Comparison of ENCODE assay signal across 9 mouse cellular contexts in the genomic region with DNA sequence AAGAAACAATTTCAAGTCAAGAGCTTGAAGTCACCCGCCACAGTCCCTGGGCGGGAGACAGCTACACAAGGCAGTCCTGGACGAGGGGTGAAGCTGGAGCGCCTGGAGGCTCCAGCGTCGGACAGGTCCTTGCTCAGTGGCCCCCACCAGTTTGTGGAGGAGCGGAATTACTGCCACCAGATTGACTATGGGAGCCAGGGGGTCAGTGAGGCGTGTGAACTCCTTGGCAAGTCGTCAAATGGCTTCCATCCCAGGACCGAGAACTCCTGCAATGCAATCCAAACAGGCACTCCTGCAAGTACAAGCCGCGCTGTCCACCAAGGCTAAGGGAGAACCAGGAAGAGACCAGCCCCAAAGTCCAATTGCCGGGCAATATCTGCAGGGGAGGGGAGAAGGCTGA. TPM values are rescaled to one million over a fixed set of nuclear protein-coding genes. Genes with fewer than 3 reads are reported as not detected.
DNase-seq lines count a peak whose midpoint lies in the region; ATAC-seq and TF ChIP-seq lines count a peak whose summit lies in the region.
"Had no signal": no experiment of that assay in that cellular context is flagged by ENCODE, and none has a peak within 500 bp of the region (broad histone marks: within the 10 kb centered on the region; RNA-seq: fewer than 3 reads in every experiment).

No protein-coding gene starts in this region.

- H3K4me3 ChIP-seq in forebrain, embryonic 10.5 days, result no peak overlapping the region
- H3K4me3 ChIP-seq in forebrain, embryonic 16.5 days (replicated peaks; ENCODE audit: low read length), result no peak overlapping the region
- no peak overlapping the region for H3K4me3 ChIP-seq in liver, adult 2 months (ENCODE audit: insufficient read depth, low read depth, low read length)
- H3K4me3 ChIP-seq in liver, embryonic 11.5 days (ENCODE audit: low read depth, low read length), result no peak overlapping the region
- peak overlapping the region; percentile 35 for H3K4me3 ChIP-seq in cerebellum, adult 2 months (replicated peaks; ENCODE audit: insufficient read depth, low read depth, low read length)
- H3K4me3 ChIP-seq: limb, embryonic 15.5 days had no signal

- no peak for TF ChIP-seq CTCF in liver, adult 2 months (IDR thresholded peaks at IDR 0.05; ENCODE audit: low read depth, low read length)
- TF ChIP-seq CTCF in cerebellum, adult 2 months (IDR thresholded peaks at IDR 0.05; ENCODE audit: borderline replicate concordance, insufficient read depth, low read depth, low read length), result no peak

- no peak for TF ChIP-seq POLR2A in liver, adult 2 months (IDR thresholded peaks at IDR 0.05; ENCODE audit: extremely low read depth, insufficient read depth, low read length)
- TF ChIP-seq POLR2A in cerebellum, adult 2 months (IDR thresholded peaks at IDR 0.05; ENCODE audit: borderline replicate concordance, insufficient read depth, low read length), result no peak

- DNase-seq in forebrain, embryonic 10.5 days (ENCODE audit: extremely low spot score, low spot score), result no peak
- DNase-seq in liver, adult 2 months (ENCODE audit: extremely low read depth, low read depth, low spot score), result peak; percentile 14
- DNase-seq in liver, embryonic 11.5 days (ENCODE audit: low spot score), result no peak
- DNase-seq in cerebellum, adult 2 months, result peak; percentile 77 to 82
- DNase-seq in kidney, postnatal 36 days, result peak; percentile 86 to 90
- no peak for DNase-seq in thymus, postnatal 25 days

- 0 out of 2 replicates have a peak overlapping the region, but pooled peaks have one; percentile 8 for H3K27ac ChIP-seq in forebrain, embryonic 10.5 days
- no peak overlapping the region for H3K27ac ChIP-seq in forebrain, embryonic 16.5 days (ENCODE audit: low read length)
- H3K27ac ChIP-seq in liver, adult 2 months (replicated peaks; ENCODE audit: insufficient read depth, low read depth, low read length), result no peak overlapping the region
- no peak overlapping the region for H3K27ac ChIP-seq in liver, embryonic 11.5 days (ENCODE audit: low read depth, low read length)
- H3K27ac ChIP-seq in cerebellum, adult 2 months (ENCODE audit: insufficient read depth, low read length), result no peak overlapping the region
- H3K27ac ChIP-seq: limb, embryonic 15.5 days had no signal

- 0 out of 2 replicates have a peak, but pooled peaks cover 5% of the 10 kb centered on the region for H3K9me3 ChIP-seq in forebrain, embryonic 10.5 days
- no peaks in the 10 kb centered on the region for H3K9me3 ChIP-seq in forebrain, embryonic 16.5 days (ENCODE audit: control insufficient read depth, low read length)
- 0 out of 2 replicates have a peak, but pooled peaks cover 2% of the 10 kb centered on the region for H3K9me3 ChIP-seq in liver, embryonic 11.5 days (ENCODE audit: control insufficient read depth, low read length)
- H3K9me3 ChIP-seq: limb, embryonic 15.5 days had no signal

- H3K79me2 ChIP-seq in liver, adult 2 months (ENCODE audit: control insufficient read depth, insufficient read depth, low read length), result no peaks in the 10 kb centered on the region

- H3K9ac ChIP-seq in forebrain, embryonic 16.5 days (replicated peaks; ENCODE audit: low read depth, low read length), result no peak overlapping the region
- H3K9ac ChIP-seq in liver, adult 2 months (ENCODE audit: low read depth, low read length), result no peak overlapping the region
- H3K9ac ChIP-seq in liver, embryonic 11.5 days (ENCODE audit: low read depth, low read length), result no peak overlapping the region
- H3K9ac ChIP-seq: limb, embryonic 15.5 days had no signal

- ATAC-seq in forebrain, embryonic 16.5 days, result no peak
- ATAC-seq in liver, embryonic 11.5 days (replicated peaks; ENCODE audit: low FRiP score), result no peak
- ATAC-seq in activated CD4-positive, CD25-positive, alpha-beta regulatory T cell, adult 4 months, result no peak

- H3K4me2 ChIP-seq in forebrain, embryonic 16.5 days (ENCODE audit: low read length), result no peak overlapping the region
- H3K4me2 ChIP-seq in liver, embryonic 11.5 days, result no peak overlapping the region
- H3K4me2 ChIP-seq: limb, embryonic 15.5 days had no signal

- WGBS in forebrain, embryonic 10.5 days, result 70% methylated on average over 13 of the region's 13 CpGs
- WGBS in forebrain, embryonic 16.5 days, result 43% methylated on average over 13 of the region's 13 CpGs
- WGBS in liver, adult 2 months, result 42% methylated on average over 13 of the region's 13 CpGs
- 68% methylated on average over 13 of the region's 13 CpGs for WGBS in liver, embryonic 11.5 days
- WGBS in cerebellum, adult 2 months, result 5% methylated on average over 13 of the region's 13 CpGs

- no peaks in the 10 kb centered on the region for H3K36me3 ChIP-seq in forebrain, embryonic 10.5 days (replicated peaks)
- H3K36me3 ChIP-seq in forebrain, embryonic 16.5 days (ENCODE audit: control insufficient read depth, insufficient read depth), result no peaks in the 10 kb centered on the region
- H3K36me3 ChIP-seq in liver, adult 2 months (ENCODE audit: control insufficient read depth, insufficient read depth, low read length), result no peaks in the 10 kb centered on the region
- H3K36me3 ChIP-seq in liver, embryonic 11.5 days (ENCODE audit: control insufficient read depth, insufficient read depth, low read length), result no peaks in the 10 kb centered on the region
- H3K36me3 ChIP-seq: limb, embryonic 15.5 days had no signal

- no peaks in the 10 kb centered on the region for H3K27me3 ChIP-seq in forebrain, embryonic 10.5 days (ENCODE audit: poor library complexity, severe bottlenecking)
- no peaks in the 10 kb centered on the region for H3K27me3 ChIP-seq in forebrain, embryonic 16.5 days (replicated peaks; ENCODE audit: control insufficient read depth, insufficient read depth, low read length)
- no peaks in the 10 kb centered on the region for H3K27me3 ChIP-seq in liver, adult 2 months (ENCODE audit: control insufficient read depth, insufficient read depth, low read length)
- no peaks in the 10 kb centered on the region for H3K27me3 ChIP-seq in liver, embryonic 11.5 days (replicated peaks; ENCODE audit: control insufficient read depth, insufficient read depth, low read length)
- H3K27me3 ChIP-seq in cerebellum, adult 2 months (ENCODE audit: control insufficient read depth, insufficient read depth, low read length), result no peaks in the 10 kb centered on the region

- H3K4me1 ChIP-seq in forebrain, embryonic 10.5 days, result peaks cover 15% of the 10 kb centered on the region
- H3K4me1 ChIP-seq in forebrain, embryonic 16.5 days (replicated peaks; ENCODE audit: control insufficient read depth, insufficient read depth, low read length), result peaks cover 12% of the 10 kb centered on the region
- peaks cover 2% of the 10 kb centered on the region; the same call in 1 of the 2 replicates for H3K4me1 ChIP-seq in liver, adult 2 months (ENCODE audit: control insufficient read depth, insufficient read depth, low read length)
- peaks cover 3% of the 10 kb centered on the region; the same call in 1 of the 2 replicates for H3K4me1 ChIP-seq in liver, embryonic 11.5 days (replicated peaks; ENCODE audit: control insufficient read depth, insufficient read depth, low read length)
- H3K4me1 ChIP-seq in cerebellum, adult 2 months (ENCODE audit: control insufficient read depth, insufficient read depth, low read length), result peaks cover 4% of the 10 kb centered on the region; the same call in 1 of the 2 replicates
- H3K4me1 ChIP-seq: limb, embryonic 15.5 days had no signal

RNA-seq across cellular contexts. Expression of gene Plet1, which starts 45.3 kb away (rescaled TPM):
- polyA plus RNA-seq in forebrain, embryonic 10.5 days (2016; fragmentation: Nextera tagmentation; extraction: Ambion mirVana), result 0.24 and 0.28 TPM in 2 replicates
- polyA plus RNA-seq in forebrain, embryonic 16.5 days (2015; fragmentation: Nextera tagmentation; extraction: Ambion mirVana), result 0.22 and 0.44 TPM in 2 replicates
- total RNA-seq in liver, adult 2 months (2014; rRNA removed), result 0.37 and 0.47 TPM in 2 replicates
- polyA plus RNA-seq in liver, adult 2 months (2012; rRNA removed), result 0.73 and 0.86 TPM in 2 replicates
- polyA plus RNA-seq in liver, embryonic 11.5 days (2014; fragmentation: Nextera tagmentation; extraction: Ambion mirVana), result 0.53 and 0.55 TPM in 2 replicates
- 0.11 and 0.23 TPM in 2 replicates for polyA plus RNA-seq in cerebellum, adult 2 months (2012; rRNA removed)
- polyA plus RNA-seq in activated CD4-positive, CD25-positive, alpha-beta regulatory T cell, adult 4 months (2017; shearing (Covaris generic)), result under 1 TPM in 1 of 2 experiments, not detected in 1; 0.20 TPM

Comparison
In these comparisons a context has a peak if more than half of its experiments do, and no peak if none do; other contexts are left out.
1. DNase-seq: peak in liver, adult 2 months (single experiment), cerebellum, adult 2 months (2 of 2) and kidney, postnatal 36 days (2 of 2); none in forebrain, embryonic 10.5 days (single experiment), liver, embryonic 11.5 days (single experiment) and thymus, postnatal 25 days (single experiment).